Mouse (Mus musculus) lung, postnatal 36 days (tissue): ENCODE measurements around the gene Zdhhc22.

Experiments
- DNase-seq: peaks from one replicate; pipeline ENCODE4 v3.0.0; 2022; ENCODE audit warnings: mixed read lengths

The Zdhhc22 gene

DNA sequence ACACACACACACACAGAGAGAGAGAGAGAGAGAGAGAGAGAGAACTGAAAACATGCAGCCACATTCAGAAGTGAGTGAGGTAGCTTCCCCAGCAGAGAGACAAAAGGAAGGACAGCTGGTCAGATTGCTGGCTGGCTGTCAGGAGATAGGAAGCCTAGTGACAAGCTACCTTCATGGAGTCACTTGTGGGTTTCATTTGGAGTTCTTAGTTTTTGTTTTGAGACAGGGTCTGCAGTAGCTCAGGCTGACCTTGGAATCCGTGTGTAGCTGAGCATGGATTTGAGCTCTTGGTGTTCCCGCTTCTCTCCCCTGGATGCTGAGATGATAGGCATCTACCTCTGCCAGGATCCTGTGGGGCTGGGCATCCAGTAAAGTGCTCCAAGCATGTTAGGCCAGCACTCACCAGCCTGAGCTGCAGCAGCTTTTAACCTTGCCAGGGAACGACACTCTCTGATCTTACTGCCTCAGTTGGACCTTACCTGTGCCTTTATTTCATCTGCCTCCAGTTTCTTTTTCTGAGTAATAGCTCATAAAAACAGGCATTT, 29.4 kb downstream of the Zdhhc22 start:
- no peak for DNase-seq

DNA sequence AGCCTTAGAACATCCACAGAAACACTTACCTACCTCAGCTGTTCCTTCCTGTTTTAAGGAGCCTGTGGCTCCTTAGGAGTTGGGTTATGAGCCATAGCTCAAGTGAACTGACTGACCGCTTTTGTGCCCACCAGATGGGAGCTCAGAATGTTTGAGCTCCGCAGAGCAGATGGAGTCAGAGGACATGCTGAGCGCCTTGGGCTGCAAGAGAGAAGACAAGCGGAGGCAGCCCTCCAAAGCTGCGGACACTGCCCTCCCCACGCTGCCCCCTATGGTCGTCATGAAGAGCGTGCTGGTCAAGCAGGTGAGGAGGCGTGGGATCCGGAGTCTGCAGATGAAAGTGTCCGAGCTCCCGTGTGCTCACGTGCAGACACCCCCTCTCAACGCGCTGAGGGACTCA, 30.1 kb downstream of the Zdhhc22 start:
- no peak for DNase-seq

DNA sequence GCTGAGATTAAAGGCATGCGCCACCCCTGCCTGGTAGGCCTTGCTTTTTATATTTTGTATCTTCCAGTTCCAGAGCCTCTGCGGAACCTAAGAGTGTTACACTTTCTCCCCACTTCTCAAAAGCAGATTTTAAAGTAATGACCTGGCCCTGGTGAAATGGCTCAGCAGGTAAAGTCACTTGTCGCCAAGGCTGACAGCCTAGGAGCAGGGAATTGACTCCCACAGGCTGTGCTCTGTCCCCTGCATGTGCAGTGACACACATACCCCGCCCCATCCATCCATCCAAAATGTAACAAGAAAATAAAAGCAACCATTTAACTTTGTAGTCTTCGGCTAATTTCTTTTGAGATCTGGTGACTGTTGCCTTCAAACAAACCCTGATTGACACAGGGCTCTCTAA, 30.6 kb downstream of the Zdhhc22 start:
- DNase-seq: no peak

DNA sequence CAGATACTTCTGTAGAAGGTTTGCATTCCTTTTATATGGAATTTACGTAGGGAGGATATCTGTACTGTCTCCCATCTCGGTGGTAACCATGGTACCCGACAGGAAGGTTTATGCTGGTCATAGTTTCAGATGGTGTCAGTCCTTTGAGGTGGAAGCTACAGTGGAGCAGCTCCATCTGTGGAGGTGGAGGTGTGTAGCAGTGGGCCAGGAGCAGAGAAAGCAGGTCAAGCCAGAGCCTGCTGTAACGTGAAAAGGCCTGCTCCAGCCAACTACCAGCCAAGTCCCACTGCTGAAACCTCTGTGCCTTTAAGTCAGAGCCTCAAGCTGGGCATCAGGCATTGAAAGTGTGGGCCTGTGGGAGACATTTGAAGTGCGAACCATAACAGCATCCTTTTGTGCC, 31.7 kb downstream of the Zdhhc22 start:
- no peak for DNase-seq

DNA sequence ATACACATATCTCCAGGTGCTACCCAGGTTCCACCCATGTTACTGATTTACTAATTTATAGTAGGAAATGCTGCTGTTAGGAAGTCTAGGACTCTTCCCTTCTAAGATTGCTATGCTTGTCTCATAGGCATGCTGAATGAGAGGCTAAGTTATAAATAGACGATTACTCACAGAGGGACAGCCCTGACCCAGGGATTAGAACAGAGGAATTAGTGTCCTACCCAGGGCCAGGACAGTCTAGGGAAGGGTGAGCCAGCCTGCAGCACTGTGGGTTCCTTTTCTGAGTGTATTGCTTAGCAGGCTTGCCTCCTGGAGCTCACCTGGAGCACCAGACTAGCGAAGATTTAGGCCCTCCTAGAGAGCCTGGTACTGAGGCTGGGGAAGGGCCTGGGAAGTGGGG, 34.3 kb downstream of the Zdhhc22 start:
- no peak for DNase-seq

DNA sequence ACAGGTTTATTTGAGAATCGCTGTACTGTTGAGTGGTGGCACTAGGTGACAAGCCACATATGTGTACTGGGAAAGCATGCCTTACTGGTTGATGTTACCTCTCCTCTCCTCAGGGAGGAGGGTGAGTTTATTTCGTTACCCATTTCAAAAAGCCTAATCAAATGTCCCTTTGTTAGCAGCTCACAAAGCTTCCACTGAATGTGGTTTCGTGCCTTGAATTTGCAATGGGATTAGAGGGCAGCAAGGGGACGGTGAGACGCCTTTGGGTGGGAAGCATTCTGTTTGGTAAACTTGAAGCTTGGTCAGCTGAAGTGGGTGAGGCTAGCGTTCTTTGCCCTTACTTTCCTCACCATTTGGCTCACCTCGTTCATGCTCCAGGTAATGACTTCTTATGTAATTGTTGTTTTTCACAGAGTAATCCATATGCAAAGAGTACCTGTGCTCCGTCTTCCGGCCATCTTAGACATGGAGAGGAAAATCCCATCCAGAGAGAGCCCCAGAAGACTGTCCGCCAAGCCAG, 37.8 kb downstream of the Zdhhc22 start:
- no peak for DNase-seq

DNA sequence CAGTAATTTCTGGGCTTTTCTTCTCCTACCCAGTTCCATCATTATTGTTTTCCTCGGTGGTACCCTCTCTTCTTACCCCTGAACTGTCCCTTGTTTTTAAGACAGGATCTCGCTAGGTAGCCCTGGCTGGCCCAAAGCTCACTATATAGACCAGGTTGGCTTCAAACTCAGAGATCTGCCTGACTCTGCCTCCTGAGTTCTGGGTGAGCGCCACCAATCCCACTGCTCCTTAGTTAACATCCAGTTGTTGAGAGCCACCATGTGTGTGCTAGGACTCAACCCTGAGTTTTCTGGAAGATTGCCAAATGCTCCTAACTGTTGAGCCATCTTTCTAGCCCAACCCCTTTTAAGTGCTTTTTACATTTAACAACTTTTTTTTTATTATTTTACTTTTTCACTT, 39.3 kb downstream of the Zdhhc22 start:
- DNase-seq: no peak

DNA sequence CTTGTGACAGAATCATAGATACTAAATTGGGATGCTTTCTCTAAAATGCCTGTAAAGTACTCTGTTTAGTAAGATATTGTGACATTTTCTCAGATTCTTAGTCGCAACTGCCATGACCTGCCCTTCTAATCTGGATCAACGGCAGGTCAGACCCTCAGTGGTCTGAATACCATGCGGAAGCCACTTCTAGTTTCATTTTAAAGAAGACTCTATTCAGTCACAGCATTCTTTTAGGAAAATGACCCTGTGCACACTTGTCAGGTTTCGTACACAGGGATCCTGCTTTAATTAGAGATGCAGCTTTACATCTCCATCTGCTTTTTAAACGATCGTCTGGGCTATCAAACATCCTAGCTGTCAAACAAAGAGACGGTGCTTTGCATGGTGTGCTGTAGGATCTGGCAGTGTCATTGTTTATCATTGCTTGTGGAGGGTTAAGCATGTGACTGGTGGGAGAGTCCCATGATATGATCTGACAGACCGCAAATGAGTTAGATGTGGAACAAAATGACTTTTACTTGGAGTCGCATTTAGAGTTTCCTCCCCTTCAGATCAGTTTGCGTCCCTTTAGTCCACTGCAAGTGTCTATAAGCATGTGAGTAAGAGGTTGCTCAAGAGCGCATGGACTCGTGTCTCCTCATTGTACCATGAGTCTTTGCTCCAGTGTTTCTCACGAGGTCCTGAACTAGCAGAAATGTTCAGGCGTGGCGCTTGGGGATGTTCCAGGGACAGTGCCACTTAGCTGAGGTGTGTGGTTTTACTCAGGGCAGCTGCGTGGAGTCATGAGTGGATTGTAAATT, 39.9 kb downstream of the Zdhhc22 start:
- DNase-seq: peak; percentile 73

DNA sequence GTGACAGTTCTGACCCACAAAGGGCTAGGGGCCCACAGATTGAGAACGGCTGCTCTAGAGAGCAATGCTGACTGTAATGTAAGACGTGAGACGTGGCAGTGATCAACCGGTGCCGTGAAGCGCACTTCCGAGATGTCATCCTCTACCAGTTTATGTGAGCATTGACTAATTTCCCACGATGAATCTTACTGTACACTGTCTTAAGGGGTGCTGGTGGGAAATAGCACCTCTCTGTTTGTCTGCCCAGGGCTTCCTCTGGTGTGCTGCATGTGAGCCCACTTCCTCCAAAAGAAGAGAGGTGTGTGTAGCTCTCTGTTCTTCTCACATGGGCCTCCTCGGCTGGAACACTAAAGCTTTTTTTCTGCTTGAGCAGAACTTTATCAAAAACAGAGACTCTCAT, 40.7 kb downstream of the Zdhhc22 start:
- DNase-seq: no peak

DNA sequence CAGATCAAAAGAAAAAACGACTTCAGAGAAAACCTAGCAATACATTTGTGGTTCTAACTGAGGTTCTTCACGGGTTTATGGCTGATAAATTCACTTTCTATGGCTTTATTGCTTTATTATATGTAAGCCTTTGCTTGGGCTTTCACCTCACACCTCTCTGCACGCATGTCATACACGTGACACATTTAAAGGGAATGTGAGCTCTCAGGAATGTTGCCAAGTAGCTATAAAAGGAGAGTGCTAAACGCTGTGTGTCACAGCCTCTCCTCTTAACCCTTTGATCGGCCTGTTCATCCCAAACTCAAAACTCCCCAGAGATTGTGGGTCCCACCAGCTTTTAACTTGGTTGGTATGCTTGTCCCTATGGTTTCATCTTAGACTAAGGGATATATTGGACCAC, 41.6 kb downstream of the Zdhhc22 start:
- peak; percentile 83 for DNase-seq

DNA sequence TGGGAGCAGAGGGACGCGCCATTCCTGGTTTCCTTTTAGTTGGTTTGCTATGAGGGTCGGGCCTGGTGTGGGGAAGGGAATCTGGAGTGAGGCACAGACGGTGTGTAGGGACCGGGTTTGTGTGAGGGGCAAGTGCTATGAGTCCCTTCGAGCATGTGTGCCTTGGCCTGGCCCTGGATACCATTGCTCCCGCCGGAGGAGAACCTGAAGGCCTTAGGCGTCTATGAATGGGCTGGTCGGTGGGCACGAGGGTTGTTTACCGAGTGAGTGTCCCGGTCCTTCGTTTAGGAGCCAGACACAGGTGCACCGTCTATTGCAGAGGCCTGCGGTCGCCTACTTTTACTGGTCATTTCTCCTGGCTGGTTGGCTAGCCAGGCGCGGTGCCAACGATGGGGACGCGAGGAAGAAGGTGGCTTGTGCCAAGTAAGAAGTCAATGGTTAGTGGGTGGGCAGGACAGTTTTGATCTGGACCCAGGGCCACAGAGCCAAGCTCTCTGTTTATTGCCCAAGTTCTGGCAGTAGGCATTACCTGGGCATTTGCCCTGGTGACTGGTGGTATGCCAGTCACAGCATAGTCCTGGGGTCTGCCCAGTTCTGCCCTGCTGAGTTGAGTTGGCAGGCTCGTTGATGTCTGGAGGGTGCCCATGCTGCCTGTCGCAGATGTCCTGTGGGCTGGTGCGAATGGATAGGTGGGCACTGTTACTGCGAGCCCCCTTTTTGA, 42.4 kb downstream of the Zdhhc22 start:
- DNase-seq: peak; percentile 65

DNA sequence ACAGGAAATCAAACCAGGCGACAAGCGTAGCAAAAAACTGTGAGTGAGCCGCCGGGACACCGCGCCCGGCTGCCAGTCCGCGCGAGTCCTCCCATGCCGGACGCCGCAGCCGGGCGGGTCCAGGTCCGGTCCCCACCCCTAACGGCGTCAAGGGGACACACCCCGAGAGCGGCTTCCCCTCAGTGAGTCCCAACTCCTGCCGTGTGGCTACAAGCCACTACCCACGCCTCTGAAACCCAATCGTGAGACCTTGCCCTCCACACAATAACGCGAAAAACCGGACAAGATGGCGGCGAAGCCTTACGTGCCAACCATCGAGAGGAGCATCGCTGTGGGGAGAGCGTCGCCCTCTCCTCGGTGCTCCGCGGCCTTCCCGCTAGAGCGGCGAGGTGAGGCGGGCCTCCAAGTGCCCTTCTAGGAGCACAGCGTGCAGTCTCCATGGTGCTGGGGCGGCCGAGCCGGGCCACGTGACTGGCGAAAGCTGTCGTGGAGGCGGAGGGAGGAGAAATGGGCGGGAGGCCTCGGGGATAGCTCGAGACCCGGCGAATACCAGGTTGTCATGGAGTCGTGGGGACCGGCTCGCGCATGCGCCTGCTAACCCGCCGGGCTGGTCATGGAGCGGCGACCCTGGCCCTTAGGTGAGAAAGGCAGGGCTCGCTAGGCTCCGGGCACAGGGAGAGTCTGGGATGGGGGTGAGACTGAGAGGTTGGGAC, 43.2 kb downstream of the Zdhhc22 start, which contains the start of gene Cipc:
Gene Cipc (plus strand): TSS at position 182 of the 713 bp plus-strand sequence.
- peak; percentile 99 for DNase-seq

DNA sequence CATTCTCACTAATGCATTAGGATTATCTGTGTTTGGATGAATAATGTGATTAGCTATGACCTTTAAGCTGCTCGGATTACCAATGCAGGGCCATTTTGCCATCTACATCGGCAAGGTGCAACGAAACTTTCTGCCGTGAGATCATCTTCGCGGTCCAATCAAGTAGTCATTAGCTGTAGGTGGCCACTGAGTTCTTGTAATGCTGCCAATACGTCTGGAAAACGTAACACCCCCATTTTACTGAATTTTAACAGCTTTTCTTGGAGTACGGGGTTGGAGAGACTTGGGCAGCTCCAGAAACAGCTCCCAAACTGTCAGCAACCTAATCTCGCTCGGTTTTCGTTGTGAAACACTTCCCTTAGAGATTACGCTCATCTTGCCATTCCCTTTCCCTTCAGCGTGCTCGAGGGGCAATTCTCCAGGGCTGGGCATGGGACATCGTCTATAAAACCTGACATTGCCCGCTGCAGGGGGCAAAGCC, 43.9 kb downstream of the Zdhhc22 start:
- peak; percentile 20 for DNase-seq

DNA sequence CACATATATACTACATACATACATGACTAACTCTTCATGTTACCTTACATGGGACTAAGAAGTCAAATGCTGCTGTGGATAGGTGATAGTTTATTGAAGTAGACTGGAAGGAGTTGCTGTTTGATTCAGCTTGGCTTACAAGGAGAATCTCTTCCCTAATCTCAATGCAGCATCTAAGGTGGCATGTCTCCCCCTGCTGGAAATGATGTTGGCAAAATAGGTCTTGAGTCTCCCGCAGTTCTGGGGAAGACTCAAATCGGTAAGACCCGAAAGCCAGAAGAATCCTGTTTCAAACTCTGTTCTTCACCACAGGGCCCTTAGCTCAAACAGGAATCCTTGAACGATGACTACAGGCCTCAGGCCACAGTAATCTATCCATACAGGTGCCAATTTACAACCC, 45.1 kb downstream of the Zdhhc22 start:
- DNase-seq: peak; percentile 96

DNA sequence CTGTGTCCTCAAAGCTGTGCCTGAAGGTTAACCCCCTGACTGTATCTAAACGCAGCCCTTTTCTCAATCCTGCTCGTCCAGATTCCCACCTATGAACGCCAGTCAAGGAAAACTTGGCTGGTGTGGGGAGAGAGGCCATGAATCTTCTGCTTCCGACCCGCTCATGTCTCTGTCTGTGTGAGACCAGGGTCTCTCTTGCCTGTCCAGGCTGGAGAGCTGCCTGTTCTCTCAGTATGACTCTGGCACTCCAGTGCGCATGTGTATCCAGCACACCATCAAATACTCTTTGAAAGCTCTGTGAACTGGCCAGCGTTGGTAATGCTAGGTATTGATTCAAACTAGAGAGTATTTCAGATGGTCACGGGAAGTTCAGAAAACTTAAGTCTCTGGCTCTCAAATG, 46.8 kb downstream of the Zdhhc22 start:
- no peak for DNase-seq

DNA sequence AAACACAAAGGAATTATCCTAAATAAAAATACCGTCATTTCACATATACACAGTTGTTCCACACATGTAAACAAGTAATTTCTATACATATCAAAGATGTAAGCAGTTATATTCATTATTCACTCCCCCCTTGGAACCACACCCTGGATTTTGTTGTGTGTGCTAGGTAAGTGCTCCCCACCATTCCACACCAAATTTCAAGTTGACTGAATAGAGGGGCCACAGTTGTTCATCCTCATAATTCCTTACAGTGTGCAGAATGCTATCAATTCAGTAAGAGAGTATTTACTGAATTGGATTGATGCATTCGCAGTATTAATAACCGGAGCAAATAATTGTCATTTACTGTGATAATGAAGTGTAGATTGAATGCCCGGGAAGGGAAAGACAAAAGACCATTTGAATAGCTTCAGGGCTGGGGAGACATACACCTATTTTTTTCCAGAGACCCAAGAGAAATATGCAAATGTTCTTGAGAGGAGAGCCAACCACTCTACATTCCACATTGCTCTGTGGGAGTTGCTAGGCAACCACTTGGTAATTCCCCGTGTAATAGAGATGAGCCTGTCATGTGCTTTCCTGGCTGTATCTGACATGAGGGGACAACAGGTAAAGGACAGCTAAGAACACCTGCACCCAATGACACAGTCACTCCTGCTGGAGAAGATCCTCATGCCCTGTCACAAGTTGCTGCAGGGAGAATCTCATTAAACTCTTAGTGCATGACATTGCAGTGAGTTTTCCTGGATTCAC, 48.3 kb downstream of the Zdhhc22 start:
- DNase-seq: peak; percentile 66

DNA sequence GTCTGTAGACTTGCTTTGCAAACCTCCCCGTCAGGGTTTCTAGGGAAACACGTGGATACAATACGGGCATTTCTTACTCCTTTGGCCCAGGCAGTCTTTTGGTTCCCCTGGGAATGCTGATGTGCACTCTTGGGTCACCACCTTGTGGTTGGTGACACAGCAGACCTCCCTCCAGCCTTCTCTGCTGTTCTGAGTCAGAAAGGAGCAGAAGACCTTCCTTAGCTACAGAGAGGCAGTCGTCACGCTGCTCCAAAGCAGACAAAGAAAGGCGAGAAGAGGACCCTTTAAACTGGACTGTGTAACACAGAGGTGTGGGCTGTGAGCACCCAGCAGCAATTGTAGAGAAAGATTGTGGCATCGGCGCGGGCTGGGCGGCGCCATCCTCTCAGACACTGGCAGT, 49.1 kb downstream of the Zdhhc22 start:
- DNase-seq: peak; percentile 39

DNA sequence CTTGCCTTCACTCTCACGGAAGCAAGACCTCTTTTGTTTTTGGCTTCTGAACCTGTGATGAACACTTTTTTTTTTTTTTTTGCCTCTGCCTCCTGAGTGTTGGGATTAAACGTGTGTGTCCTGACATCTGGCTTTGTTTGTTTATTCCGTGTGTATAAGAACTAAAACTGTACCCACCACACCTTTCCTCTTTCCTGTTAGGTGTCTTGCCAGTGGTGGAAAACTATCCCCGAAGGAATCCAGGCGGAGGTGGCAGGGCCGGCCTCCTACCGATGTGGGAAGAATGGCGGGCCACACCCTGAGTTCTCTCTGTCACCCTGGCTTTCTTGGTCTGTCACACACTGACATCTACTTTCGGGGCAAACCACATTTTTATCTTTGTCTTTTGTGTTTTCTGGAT, 51.7 kb downstream of the Zdhhc22 start:
- DNase-seq: peak; percentile 64

DNA sequence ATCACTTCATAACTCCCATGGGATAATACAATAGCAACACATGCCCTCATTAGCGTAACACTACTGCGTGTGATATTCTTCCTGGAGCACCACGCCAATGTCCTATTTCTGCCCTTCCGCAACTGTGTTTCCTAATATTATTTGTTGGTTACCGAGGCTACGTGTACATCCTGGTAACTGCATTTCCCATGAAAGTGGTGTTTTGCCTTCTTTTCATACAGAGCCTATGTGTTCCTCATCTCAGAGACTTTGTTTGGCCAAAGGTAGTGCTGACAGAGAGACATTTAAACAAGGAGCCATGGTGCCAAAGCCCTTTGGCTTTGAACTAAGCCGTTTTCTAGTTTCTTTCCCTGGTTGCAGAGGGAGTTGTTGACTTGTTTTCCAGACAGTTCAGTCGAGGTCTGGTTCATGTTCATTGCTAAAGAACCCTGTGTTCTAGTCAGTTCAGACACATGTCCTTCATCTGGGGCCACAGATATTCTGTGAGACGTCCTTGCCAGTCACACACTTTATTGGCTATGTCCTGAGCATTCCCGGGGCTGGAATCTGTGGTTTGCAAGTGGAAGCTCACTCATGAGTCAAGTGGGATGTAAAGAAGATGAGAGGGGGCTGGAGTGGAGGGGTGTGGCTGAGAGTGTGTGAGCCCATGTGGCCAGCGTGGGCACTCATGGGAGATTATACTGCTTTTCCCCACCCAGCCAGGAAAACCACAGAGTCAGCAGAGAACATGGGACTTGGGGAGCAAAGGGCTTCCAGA, 53.5 kb downstream of the Zdhhc22 start:
- peak; percentile 75 for DNase-seq

DNA sequence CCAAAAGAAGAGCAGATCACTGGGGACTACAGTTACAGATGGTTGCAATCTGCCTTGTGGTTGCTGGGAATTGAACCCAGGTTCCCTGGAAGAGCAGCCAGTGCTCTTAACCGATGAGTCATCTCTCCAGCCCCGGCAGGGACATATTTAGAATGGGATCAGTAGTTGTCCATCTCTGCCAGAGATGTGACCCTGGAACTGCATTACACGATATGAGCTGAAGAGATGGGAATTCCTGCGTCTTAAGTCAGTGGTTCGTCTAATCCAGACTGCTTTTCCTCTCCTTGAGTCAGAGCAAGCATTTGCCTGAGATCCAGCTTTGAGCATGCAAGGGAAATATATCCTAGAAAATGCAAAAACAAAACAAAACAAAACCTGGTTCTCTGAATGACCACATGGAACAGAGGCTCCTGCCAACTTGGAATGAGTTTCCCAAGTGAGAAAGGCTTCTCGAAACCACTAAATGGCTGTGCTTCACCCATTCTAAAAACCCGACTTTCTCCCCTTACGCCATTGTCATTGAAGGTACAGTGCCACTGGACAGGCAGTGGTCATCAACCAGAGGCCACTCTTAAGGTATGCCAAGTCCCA, 54.4 kb downstream of the Zdhhc22 start:
- DNase-seq: peak; percentile 35

DNA sequence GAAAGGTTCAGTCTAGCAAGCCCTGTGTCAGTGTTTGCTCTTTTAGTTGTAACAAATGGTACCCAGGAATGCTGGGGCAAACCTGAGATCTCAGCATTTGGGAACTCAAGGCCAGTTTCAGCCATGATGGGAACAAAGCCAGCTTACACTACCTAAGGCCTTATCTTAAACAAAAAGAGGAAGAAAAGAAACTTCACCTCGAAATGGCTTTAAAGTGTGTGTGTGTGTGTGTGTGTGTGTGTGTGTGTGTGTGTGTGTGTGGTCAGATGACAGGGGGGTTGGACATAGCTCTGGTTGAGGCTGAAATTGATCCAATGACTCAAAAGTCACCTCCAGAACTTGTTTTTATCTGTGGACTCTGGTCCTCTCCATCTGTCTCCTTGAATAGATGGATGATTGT, 55.5 kb downstream of the Zdhhc22 start:
- DNase-seq: no peak
